Mouse (Mus musculus) ES-CJ7 (cell line): ENCODE results near the gene Afap1.
A peak's percentile ranks its signal among the peaks of the same experiment; 100 is the strongest.

Experiments used
- DNase-seq: peaks from one replicate; pipeline ENCODE4 v3.0.0; 2011; ENCODE audit warnings: low read depth, low spot score

The Afap1 gene

DNA sequence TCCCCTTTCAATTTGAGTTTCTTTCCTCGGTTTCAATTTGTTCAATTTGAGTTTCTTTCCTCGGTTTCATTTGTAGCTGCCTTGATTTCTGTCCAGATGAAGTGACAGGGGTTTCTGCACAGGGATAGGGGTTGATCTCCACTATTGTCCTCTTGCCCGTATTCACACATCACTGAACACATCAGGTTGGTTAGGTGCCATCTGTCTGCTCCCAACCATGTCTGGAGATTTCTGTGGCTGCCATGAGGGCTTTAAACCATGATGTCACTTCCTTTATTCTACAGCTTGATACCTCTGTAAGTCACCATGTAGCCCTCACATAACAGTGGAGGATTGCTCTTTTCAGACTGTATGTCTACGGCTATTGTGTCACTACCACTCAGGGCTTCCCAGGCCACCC, 4.0 kb downstream of the Afap1 start:
- no peak for DNase-seq

DNA sequence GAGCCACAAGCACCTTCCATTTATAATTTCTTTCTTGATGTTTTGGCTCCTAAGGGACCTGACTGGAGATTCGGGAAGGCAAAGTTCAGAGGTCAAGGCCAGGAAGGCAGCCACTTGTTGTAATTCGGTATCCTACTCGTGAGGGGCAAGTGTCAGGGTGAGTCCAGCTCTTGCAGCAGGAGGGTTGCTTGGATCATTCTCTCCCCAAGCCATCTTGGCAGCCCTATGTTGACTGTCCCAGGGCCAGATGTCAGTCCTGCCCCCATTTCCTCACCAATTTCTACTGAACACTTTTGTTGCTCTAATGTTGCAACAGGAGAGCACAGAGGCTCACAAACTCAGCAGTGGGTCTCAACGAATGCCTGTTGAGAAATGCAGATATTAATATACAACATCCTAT, 5.0 kb downstream of the Afap1 start:
- DNase-seq, result no peak

DNA sequence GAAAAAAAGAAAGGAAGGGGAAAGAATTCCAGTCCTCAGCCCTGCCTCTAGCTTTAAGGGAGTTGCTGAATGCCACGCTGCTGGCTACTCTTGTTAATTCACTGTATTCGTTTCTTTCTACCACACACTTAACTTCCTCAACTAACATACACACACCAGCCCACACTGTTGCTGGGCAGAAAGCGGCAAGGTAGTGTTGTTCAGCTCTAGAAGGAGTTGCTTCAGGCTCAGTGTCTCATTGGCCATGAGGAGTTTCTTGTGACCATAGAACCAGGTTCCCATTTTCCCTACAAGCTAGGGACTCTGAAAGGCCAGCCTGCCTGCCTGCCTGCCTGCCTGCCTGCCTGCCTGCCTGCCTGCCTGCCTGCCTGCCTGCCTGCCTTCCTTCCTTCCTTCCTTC, 5.9 kb downstream of the Afap1 start:
- DNase-seq, result no peak

DNA sequence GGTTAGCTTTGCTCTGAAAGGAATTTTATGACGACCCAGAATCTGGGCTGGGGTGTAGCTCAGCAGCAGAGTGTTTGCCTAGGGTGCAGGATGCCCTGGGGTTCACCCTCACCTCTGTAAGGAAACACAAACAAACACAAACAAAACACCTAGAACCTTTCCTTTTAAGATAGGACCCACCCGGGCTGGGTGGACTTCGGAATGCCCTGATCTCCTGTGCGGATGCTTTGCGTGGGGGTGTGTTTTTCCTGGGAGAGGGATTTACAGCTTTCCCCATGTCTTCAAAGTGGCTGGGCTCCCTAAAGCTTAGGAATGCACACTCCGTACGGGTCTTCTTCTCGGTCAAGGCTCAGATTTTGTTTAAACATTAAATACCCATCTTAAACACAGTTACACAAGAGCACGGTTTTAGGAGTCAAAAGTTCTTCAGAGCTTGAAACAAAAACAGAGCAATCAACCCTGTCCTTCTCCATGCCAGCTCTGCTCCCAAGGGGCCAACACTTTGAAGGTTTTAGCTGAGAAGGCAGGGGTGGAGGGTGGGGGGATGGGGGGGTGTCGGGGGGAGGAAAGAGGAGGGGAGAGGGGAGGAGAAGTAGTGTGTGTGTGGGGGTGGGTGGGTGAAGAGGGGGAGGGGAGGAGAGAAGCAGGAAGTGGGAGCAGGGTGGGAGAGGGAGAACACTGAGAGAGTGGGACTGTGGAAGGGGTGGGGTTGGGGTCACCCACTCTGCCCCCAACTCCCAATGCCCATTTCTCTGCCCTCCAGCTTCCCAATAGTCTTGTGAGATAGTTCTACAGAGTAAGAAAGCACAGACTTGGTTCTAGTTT, 7.5 kb downstream of the Afap1 start:
- no peak for DNase-seq

DNA sequence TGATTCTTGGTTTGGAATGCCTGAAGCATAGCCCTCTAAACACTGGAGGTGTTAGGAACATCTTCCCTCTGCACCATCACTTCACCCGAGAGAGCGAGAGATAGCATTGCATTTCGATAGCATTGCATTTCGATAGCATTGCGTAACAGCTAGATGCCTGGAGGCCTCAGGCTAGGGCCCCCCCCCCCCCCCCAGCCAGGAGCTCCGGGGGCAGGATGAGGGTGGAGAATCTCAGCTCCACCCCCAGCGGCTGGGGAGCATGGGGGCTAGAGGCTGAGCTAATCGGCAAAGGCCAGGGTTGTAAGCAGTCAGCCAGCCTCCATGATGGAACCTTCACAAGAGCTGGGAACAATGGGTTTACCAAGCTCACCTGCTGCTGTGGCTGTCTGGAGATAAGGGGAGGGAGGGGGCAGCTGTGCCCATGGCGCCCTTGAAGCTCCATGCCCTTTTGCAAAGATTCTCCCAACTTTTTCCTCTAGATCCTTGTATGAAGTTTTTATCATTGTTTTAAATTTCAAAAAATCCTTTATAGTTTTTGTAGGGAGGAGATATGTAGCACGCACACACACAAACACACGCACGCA, 8.2 kb downstream of the Afap1 start:
- DNase-seq, result peak; percentile 40

DNA sequence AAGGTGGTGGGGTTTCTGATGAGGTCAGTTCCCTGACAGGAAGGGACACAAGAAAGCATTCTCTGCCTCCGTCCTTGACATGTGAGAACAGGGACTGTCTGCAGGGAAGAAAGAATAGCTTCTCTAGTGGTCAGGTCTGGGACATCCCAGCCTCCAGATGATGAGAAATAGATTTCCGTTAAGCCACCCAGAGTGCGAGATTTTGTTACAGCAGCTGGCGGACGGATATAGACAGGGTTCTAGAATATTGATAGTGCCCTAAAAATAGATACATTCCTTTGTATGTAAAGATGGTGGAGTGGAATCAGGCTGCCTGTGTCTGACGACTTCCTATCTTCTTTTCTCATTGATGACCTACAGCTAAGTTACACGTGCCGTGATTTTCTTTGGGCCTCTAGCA, 10.3 kb downstream of the Afap1 start:
- no peak for DNase-seq

DNA sequence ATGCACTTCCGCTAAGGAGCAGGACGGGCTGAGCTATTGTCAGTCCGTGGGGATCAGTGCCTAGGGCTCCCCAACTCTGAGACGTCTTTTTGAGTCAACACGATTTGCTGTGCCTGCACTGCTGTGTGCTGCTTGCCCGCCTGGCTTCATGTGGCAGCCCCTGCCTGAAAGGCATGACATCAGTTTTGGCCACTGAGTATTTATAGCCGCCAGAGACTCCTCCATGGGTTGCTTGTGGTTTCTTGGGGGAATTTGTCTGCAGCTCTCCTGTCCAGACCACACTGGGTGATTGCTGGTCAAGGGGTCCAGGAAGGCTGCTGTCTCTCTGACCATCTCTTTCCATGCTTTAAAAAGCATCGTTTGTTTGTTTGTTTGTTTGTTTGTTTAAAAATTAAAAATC, 12.2 kb downstream of the Afap1 start:
- DNase-seq, result no peak

DNA sequence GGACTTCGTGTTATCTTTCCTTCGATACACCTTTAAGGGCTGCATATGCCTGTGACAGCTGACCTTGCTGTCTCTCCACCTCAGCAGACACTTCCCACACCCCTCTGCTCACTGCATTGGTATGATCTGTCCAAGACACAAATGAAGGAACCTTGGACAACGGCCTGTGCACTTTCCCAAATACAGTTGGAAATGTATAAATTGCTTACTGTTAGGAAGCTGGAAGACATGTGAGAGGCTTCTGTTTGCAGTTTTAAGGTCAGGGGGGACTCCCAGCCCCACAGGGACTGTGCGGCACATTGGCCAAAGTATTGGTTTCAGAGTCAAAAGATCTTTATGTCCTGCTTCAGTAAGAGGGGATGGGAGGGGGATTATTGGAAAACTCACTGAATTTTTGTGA, 14.0 kb downstream of the Afap1 start:
- DNase-seq, result no peak

DNA sequence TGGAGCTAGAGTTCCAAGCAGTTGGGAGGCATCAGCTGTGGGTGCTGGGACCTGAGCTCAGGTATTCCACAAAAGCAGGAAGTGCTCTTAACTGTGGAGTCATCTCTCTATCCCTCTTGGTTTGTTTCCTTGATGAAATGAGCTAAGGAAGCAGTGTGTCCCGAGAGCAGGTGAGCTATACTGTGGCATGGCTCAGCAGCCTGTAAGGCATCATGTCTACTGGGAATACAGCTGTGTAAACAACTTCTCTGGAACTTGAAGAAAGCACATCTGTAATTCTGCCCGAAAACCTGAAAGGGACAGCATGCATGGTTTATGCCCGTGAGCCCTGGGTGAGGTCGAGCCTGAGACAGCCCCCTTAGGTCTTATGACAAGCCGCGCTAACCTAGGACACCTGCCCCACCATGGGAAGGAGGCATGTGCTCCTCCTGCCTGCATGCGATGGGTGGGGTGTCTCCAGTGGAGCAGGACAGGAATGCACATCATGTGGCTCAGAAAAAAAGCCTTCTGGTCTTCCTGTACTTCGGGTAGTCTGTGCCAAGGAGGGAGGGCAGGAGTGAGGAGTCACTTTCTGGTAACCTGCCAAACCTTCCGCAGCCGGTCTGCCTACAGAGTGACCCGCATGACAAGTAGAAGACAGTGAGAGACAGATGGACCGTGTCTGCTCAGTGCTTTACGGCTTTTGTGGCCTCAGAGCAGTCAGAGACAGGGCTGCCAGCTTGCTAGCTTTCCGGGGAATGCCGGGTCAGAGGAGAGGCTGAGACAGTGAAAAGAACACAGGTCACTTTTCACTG, 14.7 kb downstream of the Afap1 start:
- no peak for DNase-seq

DNA sequence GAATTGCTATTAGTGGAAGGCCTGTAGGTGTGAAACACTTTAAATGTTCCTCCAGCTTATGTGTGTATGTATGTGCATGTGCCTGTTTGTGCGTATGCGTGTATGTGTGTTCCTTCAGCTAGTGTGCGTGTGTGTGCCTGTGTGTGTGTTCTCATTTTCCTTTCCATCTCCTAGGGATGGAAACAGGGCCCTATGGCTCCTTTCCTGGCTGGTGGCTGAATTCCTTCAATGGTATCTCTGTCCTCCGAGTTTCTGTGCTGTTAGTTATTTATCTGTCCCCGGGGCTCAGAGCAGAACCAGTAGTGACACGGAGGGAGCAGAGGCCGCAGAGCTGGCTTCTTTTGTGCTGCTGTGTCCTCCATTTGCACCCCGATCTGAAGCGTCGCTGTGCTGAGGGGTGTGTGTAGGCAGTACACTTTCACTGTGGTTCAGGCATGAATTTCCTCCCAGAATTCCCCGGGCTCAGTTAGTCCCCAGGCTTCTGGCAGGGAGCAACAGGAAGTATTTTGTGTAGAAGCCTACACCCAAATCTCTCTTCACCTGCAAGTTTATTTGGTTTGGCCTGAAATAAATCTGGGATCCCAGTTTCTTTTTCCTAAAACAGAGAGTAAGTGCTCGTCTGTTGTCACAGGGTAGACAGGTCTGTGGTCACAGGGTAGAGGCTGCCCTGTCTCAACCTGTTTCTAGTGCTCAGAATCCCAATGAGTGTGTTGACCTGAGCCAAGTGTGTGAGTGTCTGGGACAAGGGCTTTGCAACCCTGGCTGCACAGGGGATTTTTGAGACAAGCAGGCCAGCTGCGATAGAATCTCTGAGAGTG, 15.7 kb downstream of the Afap1 start:
- DNase-seq, result no peak

DNA sequence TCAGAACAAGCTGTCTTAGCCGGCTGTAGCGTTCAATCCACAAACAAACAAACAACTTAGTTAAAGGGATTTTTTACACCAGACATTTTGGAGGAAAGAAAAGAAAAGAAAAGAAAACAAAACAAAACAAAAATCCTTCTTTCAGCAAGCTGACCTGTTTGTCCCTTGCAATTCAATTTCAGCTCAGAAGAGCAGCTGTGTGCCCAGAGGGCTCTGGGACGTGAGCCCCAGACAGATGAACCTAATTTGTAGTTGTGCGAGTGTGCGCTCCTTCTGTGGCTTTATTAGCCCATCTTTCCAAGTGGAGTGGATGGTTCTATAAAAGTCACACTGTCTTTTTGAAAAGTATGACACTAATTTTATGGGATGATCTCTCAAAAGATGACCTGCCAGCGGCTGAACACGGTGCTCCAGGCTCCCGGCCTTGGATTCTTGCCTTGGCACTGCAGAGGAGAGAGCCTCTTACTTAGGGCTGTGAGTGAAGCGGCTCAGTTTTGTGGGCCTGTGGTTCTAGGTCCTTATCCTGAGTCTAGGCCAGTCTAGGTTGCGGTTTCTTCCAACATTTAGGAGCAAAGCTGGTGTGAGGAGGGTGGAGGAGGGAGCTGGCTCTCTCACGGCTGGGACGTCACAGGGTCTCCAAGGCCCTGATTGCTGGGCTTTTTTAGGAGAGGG, 22.6 kb downstream of the Afap1 start:
- no peak for DNase-seq

DNA sequence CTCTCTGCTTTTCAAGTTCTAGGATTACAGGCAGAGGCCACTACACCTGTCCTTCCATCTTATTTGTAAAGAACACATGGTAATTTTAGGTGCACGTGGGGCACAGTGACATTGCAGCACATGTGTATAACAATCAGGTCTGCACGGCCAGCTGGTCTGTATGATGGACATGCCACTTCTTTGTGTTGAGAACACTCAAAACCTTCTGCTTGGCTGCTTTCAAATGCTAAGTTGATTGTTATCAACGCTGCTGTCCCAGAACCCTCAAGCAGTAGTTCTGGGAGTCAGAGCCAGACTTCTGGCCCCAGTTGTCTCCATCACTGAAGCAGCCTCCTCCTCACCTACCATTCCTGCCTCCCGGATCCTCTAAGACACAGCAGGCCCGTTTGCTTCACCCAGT, 23.5 kb downstream of the Afap1 start:
- no peak for DNase-seq

DNA sequence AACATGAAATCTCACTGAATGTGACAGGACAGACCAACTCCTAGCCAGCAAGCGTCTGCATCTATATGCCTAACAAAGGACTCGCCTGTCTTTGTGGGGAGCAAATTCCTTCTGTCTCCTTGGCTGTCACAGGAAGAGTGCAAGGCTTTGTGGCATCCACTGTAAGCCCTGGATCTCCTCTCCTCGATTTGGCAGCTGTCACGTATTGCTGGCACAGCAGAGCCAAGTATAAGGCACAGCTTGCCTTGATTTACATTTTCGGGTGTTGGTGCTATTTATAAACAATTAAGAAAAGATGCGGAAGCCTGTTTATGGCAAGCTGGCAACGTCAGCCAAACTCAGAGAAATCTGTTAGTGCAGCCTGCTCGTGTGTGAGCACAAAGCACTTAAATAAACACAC, 25.3 kb downstream of the Afap1 start:
- DNase-seq, result no peak

DNA sequence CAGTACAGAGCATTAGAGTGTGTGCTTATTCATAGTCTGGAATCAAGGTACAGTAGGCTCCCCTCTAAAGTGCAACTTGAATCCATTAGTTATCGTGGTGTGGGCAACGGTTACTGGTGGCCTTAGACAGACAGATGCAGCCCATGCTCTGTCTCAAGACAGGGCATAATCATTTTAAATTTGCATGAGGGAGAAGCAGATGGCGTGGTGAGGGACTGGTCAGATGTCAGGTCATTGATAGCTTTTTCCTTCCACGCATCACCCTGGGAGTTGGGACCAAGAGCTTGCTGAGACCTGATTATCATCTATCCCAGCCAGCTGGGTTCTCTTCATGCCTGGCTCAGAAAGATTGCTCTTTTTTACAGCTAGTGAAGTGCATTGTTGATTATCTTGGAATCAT, 27.0 kb downstream of the Afap1 start:
- no peak for DNase-seq

DNA sequence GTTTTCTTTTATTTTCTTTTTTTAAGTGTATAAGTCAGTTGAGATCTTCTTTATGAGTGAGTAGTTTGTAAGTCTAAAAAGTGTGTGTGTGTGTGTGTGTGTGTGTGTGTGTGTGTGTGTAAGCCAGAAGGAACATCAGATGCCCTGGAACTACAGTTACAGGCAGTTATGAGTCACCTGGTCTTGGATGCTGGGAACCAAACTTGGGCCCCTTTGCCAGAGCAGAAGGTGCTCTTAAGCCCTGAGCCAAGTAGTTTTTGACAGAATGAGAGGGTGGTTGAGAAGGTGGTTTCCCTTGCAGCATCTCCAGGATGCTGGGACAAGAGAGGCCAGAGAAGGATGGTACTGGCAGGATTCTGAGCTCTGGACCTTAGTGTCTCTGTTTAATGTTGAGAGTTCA, 27.4 kb downstream of the Afap1 start:
- no peak for DNase-seq

DNA sequence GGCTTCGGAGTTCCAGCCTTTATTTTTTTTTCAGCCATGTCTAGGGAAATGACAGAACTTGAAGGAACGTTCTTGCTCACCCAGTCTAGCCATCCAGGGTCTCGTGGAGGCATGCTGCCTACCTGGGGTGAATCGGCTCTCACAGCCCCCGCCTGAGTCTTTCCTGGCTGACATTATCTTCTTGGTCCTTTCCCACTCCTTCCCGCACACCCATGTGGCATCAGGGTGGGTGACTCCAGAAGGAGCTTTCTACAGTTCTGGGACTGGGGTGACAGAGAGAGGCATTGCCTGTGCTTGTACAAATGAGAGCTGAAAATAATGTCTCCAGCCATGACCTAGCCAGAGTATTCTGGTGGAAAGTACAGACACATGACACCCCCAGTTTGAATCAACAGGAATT, 28.0 kb downstream of the Afap1 start:
- no peak for DNase-seq

DNA sequence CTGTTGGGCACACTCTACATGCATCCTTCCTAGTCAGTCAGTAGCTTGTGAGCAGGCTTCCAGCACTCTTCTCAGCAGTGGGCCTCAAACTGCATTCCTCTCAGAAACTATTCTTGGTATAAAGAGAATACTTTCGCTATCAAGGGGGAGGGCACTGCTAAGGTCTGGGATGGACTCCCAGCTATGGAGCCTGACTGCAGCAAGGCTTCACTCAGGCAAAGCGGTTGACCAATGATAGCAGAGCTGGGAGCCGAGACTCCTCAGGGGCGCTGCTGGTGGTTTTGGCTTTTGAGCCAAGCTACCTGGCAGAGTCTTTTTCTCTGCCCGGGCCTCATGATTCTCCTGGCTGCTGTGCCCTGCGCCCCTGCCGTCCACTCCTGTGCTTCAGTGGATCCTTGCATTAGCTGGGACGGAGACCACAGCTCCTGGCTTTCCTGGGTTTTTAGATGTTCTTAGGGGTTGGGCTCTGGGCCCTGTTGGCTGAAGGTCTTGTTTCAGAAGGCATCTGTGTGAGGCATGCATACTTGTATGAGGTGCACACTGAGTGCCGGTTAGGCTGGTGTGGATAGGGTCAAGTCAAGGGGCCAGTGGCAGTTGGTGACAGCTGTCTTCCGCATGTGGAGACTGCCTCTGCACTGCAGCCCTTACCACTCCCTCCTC, 28.6 kb downstream of the Afap1 start:
- no peak for DNase-seq

DNA sequence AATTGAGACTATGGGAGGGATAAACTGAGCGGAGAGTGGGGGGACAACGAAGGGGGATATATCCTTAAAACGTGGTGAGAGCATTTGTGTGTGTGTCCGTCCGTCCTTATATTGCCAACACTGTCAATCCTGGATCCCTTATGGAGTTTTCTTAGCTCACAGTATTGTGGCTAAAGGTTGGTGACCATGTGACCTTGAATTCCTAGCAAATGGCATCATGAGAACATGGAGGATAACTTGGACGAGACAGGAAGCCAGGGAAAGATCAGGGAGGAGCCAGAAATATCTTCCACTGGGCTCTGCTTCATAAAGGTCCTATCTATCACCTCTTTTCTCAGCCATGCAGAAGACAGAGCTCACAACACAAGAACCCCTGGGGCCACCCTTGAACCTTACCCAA, 30.3 kb downstream of the Afap1 start:
- DNase-seq, result no peak

DNA sequence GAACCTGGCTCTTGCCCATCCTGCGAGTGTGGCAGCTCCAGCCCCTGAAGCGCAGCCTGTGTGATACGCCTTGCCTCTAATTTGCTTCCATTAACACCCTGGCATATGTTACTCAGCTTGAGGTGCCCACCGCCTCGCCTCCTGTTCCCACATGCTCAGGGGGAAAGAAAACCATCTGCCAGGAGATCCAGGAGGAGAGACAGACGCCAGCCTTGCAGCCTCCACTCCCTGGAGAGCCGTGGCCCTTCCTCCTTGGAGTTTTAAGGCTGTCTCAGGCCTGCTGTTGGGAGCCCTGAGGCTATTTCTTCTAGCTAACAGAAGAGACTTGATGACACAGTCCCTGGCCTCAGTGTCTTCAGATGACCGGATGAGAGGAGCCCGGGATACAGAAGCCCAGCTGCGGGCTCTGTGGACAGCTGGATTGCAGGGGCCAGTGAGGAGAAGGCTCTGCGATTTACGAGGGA, 32.1 kb downstream of the Afap1 start:
- no peak for DNase-seq

DNA sequence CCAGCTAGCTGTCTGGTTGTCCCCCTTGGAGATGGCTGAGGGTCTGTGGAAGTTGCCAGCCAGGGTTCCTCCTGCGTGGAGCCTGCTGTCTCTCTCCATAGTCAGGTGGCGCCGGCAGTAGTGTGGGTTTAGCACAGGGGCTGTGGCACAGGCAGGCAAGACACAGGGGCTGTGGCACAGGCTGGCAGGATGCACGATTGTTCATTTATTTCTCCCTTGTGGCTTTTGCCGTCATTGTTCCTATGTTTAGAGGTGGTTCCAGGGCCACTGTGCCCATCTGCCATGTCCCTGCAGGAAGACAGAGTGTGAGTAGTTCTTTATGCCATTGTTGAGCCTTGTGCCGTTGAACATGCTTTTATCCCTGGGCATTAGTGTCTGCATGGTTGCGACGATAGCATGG, 33.4 kb downstream of the Afap1 start:
- DNase-seq, result no peak

DNA sequence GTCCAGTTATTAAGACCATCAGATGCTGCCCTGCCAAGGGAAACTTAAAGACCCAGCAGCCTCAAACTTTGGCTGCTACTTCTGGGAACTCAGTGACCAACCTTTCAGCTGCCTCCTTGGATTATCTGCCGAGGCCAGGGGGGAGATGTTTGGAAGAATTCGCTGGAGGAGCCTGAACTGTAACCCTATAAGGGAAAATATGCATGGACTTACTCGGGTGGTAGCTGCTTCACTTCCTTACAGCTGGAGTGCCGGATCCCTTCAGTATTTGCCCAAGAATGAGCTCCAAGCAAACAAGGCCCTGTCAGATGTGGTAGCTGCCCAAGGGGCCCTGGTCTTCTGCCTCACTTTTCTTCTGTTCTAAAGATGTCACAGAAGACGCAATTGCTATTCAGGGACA, 38.2 kb downstream of the Afap1 start:
- DNase-seq, result no peak
